Mouse (Mus musculus): ENCODE measurements at regions not wholly inside any gene's neighbourhood (a gene's known extent, or its start where the extent isn't known, plus 50 kb on each side); places are given as distances from the start of the nearest gene placed in this dataset.

- no peak overlapping the region for H3K4me2 ChIP-seq (replicated peaks)
- no peak for ATAC-seq (ENCODE audit: insufficient number of reproducible peaks, insufficient read depth, low FRiP score, low TSS enrichment)
- no peaks in the 10 kb centered on the region for H3K36me3 ChIP-seq
- H3K4me3 ChIP-seq = no peak overlapping the region
- no peak overlapping the region for H3K27ac ChIP-seq
- no peak overlapping the region for H3K9ac ChIP-seq
- WGBS = 74% methylated on average over 4 of the region's 4 CpGs
- H3K9me3 ChIP-seq = no peaks in the 10 kb centered on the region
- H3K27me3 ChIP-seq = no peaks in the 10 kb centered on the region
- H3K4me1 ChIP-seq = no peaks in the 10 kb centered on the region
Measured at GRCm38 (mm10) chr10:96550266-96550665, 66.5 kb upstream of the Btg1 start.

- Histone ChIP-seq H3K9me3 (no peaks in the 10 kb centered on the region), H3K4me3 (no peak overlapping the region), H3K9ac (no peak overlapping the region), H3K27me3 (no peaks in the 10 kb centered on the region), H3K4me2 (replicated peaks) (no peak overlapping the region), H3K36me3 (no peaks in the 10 kb centered on the region), H3K27ac (no peak overlapping the region), H3K4me1 (no peaks in the 10 kb centered on the region)
- ATAC-seq (ENCODE audit: insufficient number of reproducible peaks, insufficient read depth, low FRiP score, low TSS enrichment) = no peak
- WGBS = 27% methylated on average over 2 of the region's 2 CpGs
Measured at GRCm38 (mm10) chr10:96557336-96557735, 59.5 kb upstream of the Btg1 start.

DNA sequence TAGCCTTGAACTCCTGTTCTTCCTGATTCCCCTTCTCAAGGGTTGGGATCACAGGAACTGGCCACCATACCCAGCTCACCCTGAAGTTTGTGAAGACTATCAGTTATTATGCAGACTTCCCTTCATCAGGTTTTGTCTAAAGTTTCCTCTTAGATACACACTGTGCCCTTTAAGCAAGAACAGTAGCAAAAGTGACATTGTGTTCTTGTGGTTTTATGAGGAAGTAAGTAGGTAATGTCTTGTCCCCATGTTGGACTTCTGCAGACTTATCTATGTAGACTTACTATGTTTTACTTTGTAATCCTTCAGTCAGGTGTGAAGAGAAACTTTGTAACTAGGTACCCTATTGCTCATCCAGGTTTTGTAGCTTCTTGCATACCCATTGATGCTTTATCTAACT lies 51.5 kb upstream of the Btg1 start:
- Histone ChIP-seq H3K9me3 (no peaks in the 10 kb centered on the region), H3K9ac (no peak overlapping the region), H3K4me2 (replicated peaks) (no peak overlapping the region), H3K4me3 (no peak overlapping the region), H3K27me3 (no peaks in the 10 kb centered on the region), H3K36me3 (no peaks in the 10 kb centered on the region), H3K27ac (no peak overlapping the region), H3K4me1 (no peaks in the 10 kb centered on the region)
- ATAC-seq (ENCODE audit: insufficient number of reproducible peaks, insufficient read depth, low FRiP score, low TSS enrichment) = no peak
